Mouse (Mus musculus): ENCODE data around the gene Rhot2. TPM values are rescaled to one million over a fixed set of nuclear protein-coding genes. Genes with fewer than 3 reads are reported as not detected.

The Rhot2 gene
- polyA plus RNA-seq, 1 experiment from 2014 or later = 8.7 TPM

- Histone ChIP-seq H3K9ac (ENCODE audit: low read length) (peak overlapping the region; percentile 33), H3K27ac (ENCODE audit: low read depth, low read length) (peak overlapping the region; percentile 72), H3K4me1 (ENCODE audit: control insufficient read depth, insufficient read depth, low read length) (peaks cover 31% of the 10 kb centered on the region), H3K4me3 (ENCODE audit: low read depth, low read length) (no peak overlapping the region), H3K36me3 (ENCODE audit: control insufficient read depth, insufficient read depth, low read length) (no peaks in the 10 kb centered on the region), H3K27me3 (ENCODE audit: control insufficient read depth, insufficient read depth, low read length) (no peaks in the 10 kb centered on the region), H3K9me3 (ENCODE audit: control insufficient read depth, low read length) (no peaks in the 10 kb centered on the region), H3K4me2 (no peak overlapping the region)
- 6% methylated on average over 4 of the region's 4 CpGs for WGBS
- DNase-seq (ENCODE audit: low spot score, missing footprints) = no peak
- ATAC-seq (ENCODE audit: low FRiP score) = no peak
Observed at GRCm38 (mm10) chr17:25881691-25882090, 37.0 kb upstream of the Rhot2 start.

GRCm38 (mm10) chr17:25880913-25881641 is 36.4 kb upstream of the Rhot2 start:
- peak overlapping the region; percentile 72 for H3K27ac ChIP-seq (ENCODE audit: low read depth, low read length)
- H3K4me1 ChIP-seq (ENCODE audit: control insufficient read depth, insufficient read depth, low read length) = peaks cover 37% of the 10 kb centered on the region
- peak overlapping the region; percentile 33; the same call in 1 of the 2 replicates for H3K9ac ChIP-seq (ENCODE audit: low read length)
- H3K27me3 ChIP-seq (ENCODE audit: control insufficient read depth, insufficient read depth, low read length) = no peaks in the 10 kb centered on the region
- H3K4me3 ChIP-seq (ENCODE audit: low read depth, low read length) = no peak overlapping the region
- DNase-seq (ENCODE audit: low spot score, missing footprints) (peak; percentile 94), ATAC-seq (ENCODE audit: low FRiP score) (no peak)
- WGBS = 4% methylated on average over 5 of the region's 5 CpGs
- 0 out of 2 replicates have a peak overlapping the region, but pooled peaks have one; percentile 16 for H3K4me2 ChIP-seq
- H3K9me3 ChIP-seq (ENCODE audit: control insufficient read depth, low read length) = no peaks in the 10 kb centered on the region
- H3K36me3 ChIP-seq (ENCODE audit: control insufficient read depth, insufficient read depth, low read length) = no peaks in the 10 kb centered on the region

GRCm38 (mm10) chr17:25880196-25880910 is 35.7 kb upstream of the Rhot2 start, which contains the start of gene Wfikkn1:
TSS of gene Wfikkn1 (minus strand) at chr17:25880858.
- H3K9me3 ChIP-seq (ENCODE audit: control insufficient read depth, low read length) = no peaks in the 10 kb centered on the region
- H3K27me3 ChIP-seq (ENCODE audit: control insufficient read depth, insufficient read depth, low read length) = no peaks in the 10 kb centered on the region
- H3K4me2 ChIP-seq = 0 out of 2 replicates have a peak within 1 kb of the TSS, but pooled peaks have one; percentile 16
- H3K36me3 ChIP-seq (ENCODE audit: control insufficient read depth, insufficient read depth, low read length) = no peaks in the 10 kb centered on the region
- H3K27ac ChIP-seq (ENCODE audit: low read depth, low read length) = peak within 1 kb of the TSS; percentile 72
- H3K9ac ChIP-seq (ENCODE audit: low read length) = peak within 1 kb of the TSS; percentile 33
- ATAC-seq (ENCODE audit: low FRiP score) = no peak
- 20% methylated on average over 5 of the region's 5 CpGs for WGBS
- no peak within 1 kb of the TSS for H3K4me3 ChIP-seq (ENCODE audit: low read depth, low read length)
- peak; percentile 88 for DNase-seq (ENCODE audit: low spot score, missing footprints)
- H3K4me1 ChIP-seq (ENCODE audit: control insufficient read depth, insufficient read depth, low read length) = peaks cover 40% of the 10 kb centered on the region

GRCm38 (mm10) chr17:25879750-25880149 is 35.1 kb upstream of the Rhot2 start:
- peak; percentile 83 for DNase-seq (ENCODE audit: low spot score, missing footprints)
- no peak overlapping the region for H3K4me3 ChIP-seq (ENCODE audit: low read depth, low read length)
- 62% methylated on average over 8 of the region's 8 CpGs for WGBS
- H3K9ac ChIP-seq (ENCODE audit: low read length) = peak overlapping the region; percentile 16; the same call in 1 of the 2 replicates
- no peak overlapping the region for H3K4me2 ChIP-seq
- 0 out of 2 replicates have a peak overlapping the region, but pooled peaks have one; percentile 44 for H3K27ac ChIP-seq (ENCODE audit: low read depth, low read length)
- H3K36me3 ChIP-seq (ENCODE audit: control insufficient read depth, insufficient read depth, low read length) = no peaks in the 10 kb centered on the region
- no peaks in the 10 kb centered on the region for H3K27me3 ChIP-seq (ENCODE audit: control insufficient read depth, insufficient read depth, low read length)
- H3K4me1 ChIP-seq (ENCODE audit: control insufficient read depth, insufficient read depth, low read length) = peaks cover 40% of the 10 kb centered on the region
- H3K9me3 ChIP-seq (ENCODE audit: control insufficient read depth, low read length) = no peaks in the 10 kb centered on the region
- ATAC-seq (ENCODE audit: low FRiP score) = no peak

- no peaks in the 10 kb centered on the region for H3K36me3 ChIP-seq (ENCODE audit: control insufficient read depth, insufficient read depth, low read length)
- no peak overlapping the region for H3K4me3 ChIP-seq (ENCODE audit: low read depth, low read length)
Observed at GRCm38 (mm10) chr17:25879261-25879660, 34.6 kb upstream of the Rhot2 start.

GRCm38 (mm10) chr17:25878611-25879180 is 34.0 kb upstream of the Rhot2 start:
- H3K4me3 ChIP-seq (ENCODE audit: low read depth, low read length) = no peak overlapping the region
- H3K27me3 ChIP-seq (ENCODE audit: control insufficient read depth, insufficient read depth, low read length) = no peaks in the 10 kb centered on the region
- H3K27ac ChIP-seq (ENCODE audit: low read depth, low read length) = no peak overlapping the region
- DNase-seq (ENCODE audit: low spot score, missing footprints) (peak; percentile 78), ATAC-seq (ENCODE audit: low FRiP score) (no peak)
- H3K9me3 ChIP-seq (ENCODE audit: control insufficient read depth, low read length) = no peaks in the 10 kb centered on the region
- WGBS = 82% methylated on average over 19 of the region's 19 CpGs
- no peak overlapping the region for H3K9ac ChIP-seq (ENCODE audit: low read length)
- H3K4me2 ChIP-seq = no peak overlapping the region
- H3K4me1 ChIP-seq (ENCODE audit: control insufficient read depth, insufficient read depth, low read length) = peaks cover 45% of the 10 kb centered on the region
- H3K36me3 ChIP-seq (ENCODE audit: control insufficient read depth, insufficient read depth, low read length) = no peaks in the 10 kb centered on the region

More at GRCm38 (mm10) chr17:25879261-25879660, 34.6 kb upstream of the Rhot2 start:
- 28% methylated on average over 4 of the region's 4 CpGs for WGBS
- Histone ChIP-seq H3K27ac (ENCODE audit: low read depth, low read length) (no peak overlapping the region), H3K9ac (ENCODE audit: low read length) (no peak overlapping the region), H3K9me3 (ENCODE audit: control insufficient read depth, low read length) (no peaks in the 10 kb centered on the region), H3K27me3 (ENCODE audit: control insufficient read depth, insufficient read depth, low read length) (no peaks in the 10 kb centered on the region), H3K4me1 (ENCODE audit: control insufficient read depth, insufficient read depth, low read length) (peaks cover 41% of the 10 kb centered on the region), H3K4me2 (no peak overlapping the region)
- no peak for ATAC-seq (ENCODE audit: low FRiP score)
- DNase-seq (ENCODE audit: low spot score, missing footprints) = peak; percentile 92

GRCm38 (mm10) chr17:25877741-25878610 is 33.3 kb upstream of the Rhot2 start:
- no peak overlapping the region for H3K27ac ChIP-seq (ENCODE audit: low read depth, low read length)
- no peak for DNase-seq (ENCODE audit: low spot score, missing footprints)

GRCm38 (mm10) chr17:25877025-25877424 is 32.4 kb upstream of the Rhot2 start:
- Histone ChIP-seq H3K9me3 (ENCODE audit: control insufficient read depth, low read length) (no peaks in the 10 kb centered on the region), H3K4me2 (no peak overlapping the region), H3K9ac (ENCODE audit: low read length) (no peak overlapping the region; the same call in 1 of the 2 replicates), H3K4me1 (ENCODE audit: control insufficient read depth, insufficient read depth, low read length) (peaks cover 38% of the 10 kb centered on the region), H3K27ac (ENCODE audit: low read depth, low read length) (no peak overlapping the region), H3K36me3 (ENCODE audit: control insufficient read depth, insufficient read depth, low read length) (no peaks in the 10 kb centered on the region), H3K4me3 (ENCODE audit: low read depth, low read length) (no peak overlapping the region), H3K27me3 (ENCODE audit: control insufficient read depth, insufficient read depth, low read length) (no peaks in the 10 kb centered on the region)
- DNase-seq (ENCODE audit: low spot score, missing footprints) (no peak), ATAC-seq (ENCODE audit: low FRiP score) (no peak)
- WGBS = 92% methylated on average over 3 of the region's 3 CpGs

More at GRCm38 (mm10) chr17:25877741-25878610, 33.3 kb upstream of the Rhot2 start:
- 93% methylated on average over 32 of the region's 32 CpGs for WGBS
- Histone ChIP-seq H3K4me1 (ENCODE audit: control insufficient read depth, insufficient read depth, low read length) (peaks cover 45% of the 10 kb centered on the region), H3K4me3 (ENCODE audit: low read depth, low read length) (no peak overlapping the region), H3K27me3 (ENCODE audit: control insufficient read depth, insufficient read depth, low read length) (no peaks in the 10 kb centered on the region), H3K36me3 (ENCODE audit: control insufficient read depth, insufficient read depth, low read length) (no peaks in the 10 kb centered on the region), H3K9ac (ENCODE audit: low read length) (no peak overlapping the region), H3K4me2 (no peak overlapping the region), H3K9me3 (ENCODE audit: control insufficient read depth, low read length) (no peaks in the 10 kb centered on the region)
- no peak for ATAC-seq (ENCODE audit: low FRiP score)

All from midbrain, embryonic 11.5 days (tissue).